Mouse (Mus musculus) adrenal gland (tissue): ENCODE data around the gene Herc2.

Experiments
- intact Hi-C: fragments of 180-260 bp; cut with DNase I; formaldehyde crosslinking; loops from one replicate; pipeline ENCODE4 v1.15.1; 2025

Herc2 gene

GRCm38 (mm10) chr7:56066136-56066535 lies 16.1 kb downstream of the Herc2 start:
- intact Hi-C loops: no loop called here

GRCm38 (mm10) chr7:56066634-56067033 lies 16.6 kb downstream of the Herc2 start:
- intact Hi-C loops: no loop called here

GRCm38 (mm10) chr7:56071724-56072123 lies 21.7 kb downstream of the Herc2 start:
- intact Hi-C loops: no loop called here

- intact Hi-C loops: no loop called here
Observed at GRCm38 (mm10) chr7:56083034-56083433, 33.0 kb downstream of the Herc2 start.

GRCm38 (mm10) chr7:56089097-56089496 lies 39.1 kb downstream of the Herc2 start:
- intact Hi-C loops: no loop called here

GRCm38 (mm10) chr7:56091445-56091844 lies 41.4 kb downstream of the Herc2 start:
- intact Hi-C loops: no loop called here

- intact Hi-C loops: no loop called here
Observed at GRCm38 (mm10) chr7:56102293-56102847, 52.4 kb downstream of the Herc2 start.

- intact Hi-C loops: no loop called here
Observed at GRCm38 (mm10) chr7:56112999-56113398, 63.0 kb downstream of the Herc2 start.

- intact Hi-C loops: no loop called here
Observed at GRCm38 (mm10) chr7:56114148-56114547, 64.2 kb downstream of the Herc2 start.

- intact Hi-C loops: no loop called here
Observed at GRCm38 (mm10) chr7:56120968-56121367, 71.0 kb downstream of the Herc2 start.

GRCm38 (mm10) chr7:56121425-56121824 lies 71.4 kb downstream of the Herc2 start:
- intact Hi-C loops: no loop called here

GRCm38 (mm10) chr7:56128080-56128479 lies 78.1 kb downstream of the Herc2 start:
- intact Hi-C loops: no loop called here

GRCm38 (mm10) chr7:56129577-56129976 lies 79.6 kb downstream of the Herc2 start:
- intact Hi-C loops: no loop called here

- intact Hi-C loops: no loop called here
Observed at GRCm38 (mm10) chr7:56131548-56131947, 81.6 kb downstream of the Herc2 start.

GRCm38 (mm10) chr7:56138706-56139105 lies 88.7 kb downstream of the Herc2 start:
- intact Hi-C loops: no loop called here

- intact Hi-C loops: no loop called here
Observed at GRCm38 (mm10) chr7:56146424-56146823, 96.4 kb downstream of the Herc2 start.

- intact Hi-C loops: no loop called here
Observed at GRCm38 (mm10) chr7:56148925-56149324, 98.9 kb downstream of the Herc2 start.

GRCm38 (mm10) chr7:56151885-56152676 lies 102.1 kb downstream of the Herc2 start:
- intact Hi-C loops: no loop called here

GRCm38 (mm10) chr7:56153161-56153560 lies 103.2 kb downstream of the Herc2 start:
- intact Hi-C loops: no loop called here

GRCm38 (mm10) chr7:56153625-56154024 lies 103.6 kb downstream of the Herc2 start:
- intact Hi-C loops: no loop called here

- intact Hi-C loops: no loop called here
Observed at GRCm38 (mm10) chr7:56163316-56163715, 113.3 kb downstream of the Herc2 start.

- intact Hi-C loops: no loop called here
Observed at GRCm38 (mm10) chr7:56168713-56169112, 118.7 kb downstream of the Herc2 start.

GRCm38 (mm10) chr7:56177371-56177770 lies 127.4 kb downstream of the Herc2 start:
- intact Hi-C loops: loop anchor here (10.0 kb wide), 1 partner anchor 353 kb away; no protein-coding TSS in a partner anchor
